Mouse (Mus musculus): Measurements from ENCODE around the gene Cd5l. TPM values are rescaled to one million over a fixed set of nuclear protein-coding genes. Genes with fewer than 3 reads are reported as not detected.
"Not testable (repeated sequence)": the region's sequence is repeated elsewhere in the genome, so short reads cannot be mapped to it uniquely, and the experiment has no call there.

Gene Cd5l
- polyA plus RNA-seq, 1 experiment from 2014 or later = not detected

DNA sequence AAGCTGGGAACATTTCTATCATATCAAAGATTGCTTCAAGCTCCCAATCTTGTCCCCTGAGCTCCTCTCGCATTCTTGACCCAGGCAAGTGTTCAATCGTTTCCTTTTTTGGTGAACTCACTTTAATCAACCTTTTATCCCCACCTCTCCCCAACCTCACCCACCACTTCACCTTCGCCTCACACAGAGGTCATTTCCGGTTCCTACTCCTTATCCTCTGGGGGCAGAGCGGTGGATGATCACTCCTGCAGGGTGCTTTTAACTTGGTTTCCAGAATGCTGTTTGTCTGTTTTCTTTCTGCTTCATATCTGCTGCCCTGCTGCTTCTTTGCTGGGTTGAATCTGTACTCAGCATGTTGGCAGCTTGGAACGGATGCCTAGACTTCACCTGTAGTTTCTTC, 20.0 kb downstream of the Cd5l start:
- no peaks in the 10 kb centered on the region for H3K9me3 ChIP-seq (replicated peaks)
- H3K27me3 ChIP-seq (ENCODE audit: low read depth, poor library complexity, severe bottlenecking) = no peaks in the 10 kb centered on the region
- no peak overlapping the region for H3K27ac ChIP-seq
- H3K4me3 ChIP-seq = no peak overlapping the region
- no peaks in the 10 kb centered on the region for H3K4me1 ChIP-seq
- no peaks in the 10 kb centered on the region for H3K36me3 ChIP-seq
- 69% methylated on average over 6 of the region's 6 CpGs for WGBS
- DNase-seq (ENCODE audit: low spot score) = no peak

- 94% methylated on average over 2 of the region's 2 CpGs for WGBS
- H3K27me3 ChIP-seq (ENCODE audit: low read depth, poor library complexity, severe bottlenecking); H3K9me3 ChIP-seq (replicated peaks); H3K27ac ChIP-seq; H3K4me3 ChIP-seq; H3K36me3 ChIP-seq; DNase-seq (ENCODE audit: low spot score); H3K4me1 ChIP-seq: not testable (repeated sequence)
Observed at GRCm38 (mm10) chr3:87379641-87380315, 22.1 kb downstream of the Cd5l start.

GRCm38 (mm10) chr3:87381806-87382712, 24.4 kb downstream of the Cd5l start:
- Histone ChIP-seq H3K36me3 (no peaks in the 10 kb centered on the region), H3K4me1 (no peaks in the 10 kb centered on the region), H3K27me3 (ENCODE audit: low read depth, poor library complexity, severe bottlenecking) (no peaks in the 10 kb centered on the region), H3K27ac (no peak overlapping the region), H3K9me3 (replicated peaks) (no peaks in the 10 kb centered on the region), H3K4me3 (no peak overlapping the region)
- DNase-seq (ENCODE audit: low spot score) = no peak
- WGBS = 74% methylated on average over 7 of the region's 7 CpGs

GRCm38 (mm10) chr3:87383308-87383707, 25.6 kb downstream of the Cd5l start:
- WGBS = 93% methylated on average over 3 of the region's 3 CpGs
- no peaks in the 10 kb centered on the region for H3K27me3 ChIP-seq (ENCODE audit: low read depth, poor library complexity, severe bottlenecking)
- no peaks in the 10 kb centered on the region for H3K4me1 ChIP-seq
- no peak for DNase-seq (ENCODE audit: low spot score)
- no peaks in the 10 kb centered on the region for H3K9me3 ChIP-seq (replicated peaks)
- H3K27ac ChIP-seq = no peak overlapping the region
- H3K4me3 ChIP-seq = no peak overlapping the region
- no peaks in the 10 kb centered on the region for H3K36me3 ChIP-seq

- no peaks in the 10 kb centered on the region for H3K4me1 ChIP-seq
- no peak overlapping the region for H3K4me3 ChIP-seq
- 88% methylated on average over 9 of the region's 9 CpGs for WGBS
- H3K9me3 ChIP-seq (replicated peaks) = no peaks in the 10 kb centered on the region
- H3K27ac ChIP-seq = no peak overlapping the region
- no peaks in the 10 kb centered on the region for H3K36me3 ChIP-seq
- DNase-seq (ENCODE audit: low spot score) = no peak
- no peaks in the 10 kb centered on the region for H3K27me3 ChIP-seq (ENCODE audit: low read depth, poor library complexity, severe bottlenecking)
Observed at GRCm38 (mm10) chr3:87385105-87385504, 27.4 kb downstream of the Cd5l start.

DNA sequence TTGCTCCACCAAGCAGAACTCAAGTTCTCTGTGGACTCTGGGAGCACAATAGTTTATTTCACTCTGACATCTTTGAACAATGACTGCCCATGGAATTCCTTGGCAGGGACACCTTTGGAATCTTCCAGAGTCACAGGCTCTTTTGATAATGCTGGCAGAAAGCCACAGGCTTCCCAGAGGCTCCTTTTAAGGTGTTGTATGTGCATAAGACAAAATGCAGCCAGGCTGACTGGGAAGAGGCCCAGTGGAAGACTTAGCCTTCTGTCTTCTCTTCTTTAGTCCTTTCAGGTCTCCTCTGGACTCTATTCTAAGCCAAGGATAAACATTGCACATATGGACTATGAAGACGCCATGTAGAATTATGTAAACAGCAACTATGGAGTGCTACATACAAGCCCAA, 33.3 kb downstream of the Cd5l start:
- Histone ChIP-seq H3K4me3 (no peak overlapping the region), H3K27ac (no peak overlapping the region), H3K36me3 (no peaks in the 10 kb centered on the region), H3K4me1 (no peaks in the 10 kb centered on the region), H3K9me3 (replicated peaks) (no peaks in the 10 kb centered on the region), H3K27me3 (ENCODE audit: low read depth, poor library complexity, severe bottlenecking) (no peaks in the 10 kb centered on the region)
- 92% methylated on average over 1 of the region's 1 CpGs for WGBS
- DNase-seq (ENCODE audit: low spot score) = no peak

DNA sequence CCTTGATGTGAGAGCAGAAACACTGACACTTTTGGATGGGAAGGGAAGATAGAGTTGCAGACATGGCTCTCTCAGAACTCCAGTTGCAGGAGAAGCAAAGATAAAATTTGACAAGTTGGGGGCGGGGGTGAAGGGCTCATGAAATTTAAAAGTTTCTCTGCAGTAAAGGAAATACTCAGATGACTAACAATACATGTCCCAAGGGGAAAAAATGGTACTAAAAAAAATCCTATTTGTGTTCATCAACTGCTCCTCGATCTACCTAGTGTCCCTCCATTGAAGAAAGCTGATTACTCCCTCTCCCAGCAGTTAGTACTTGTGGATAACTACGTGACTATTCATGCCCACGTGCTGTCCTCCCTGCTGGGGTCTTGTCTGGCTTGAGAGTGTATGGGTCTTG, 41.1 kb downstream of the Cd5l start:
- Histone ChIP-seq H3K4me3 (no peak overlapping the region), H3K9me3 (replicated peaks) (no peaks in the 10 kb centered on the region), H3K4me1 (no peaks in the 10 kb centered on the region), H3K36me3 (no peaks in the 10 kb centered on the region), H3K27ac (no peak overlapping the region), H3K27me3 (ENCODE audit: low read depth, poor library complexity, severe bottlenecking) (no peaks in the 10 kb centered on the region)
- no peak for DNase-seq (ENCODE audit: low spot score)
- 75% methylated on average over 4 of the region's 4 CpGs for WGBS

DNA sequence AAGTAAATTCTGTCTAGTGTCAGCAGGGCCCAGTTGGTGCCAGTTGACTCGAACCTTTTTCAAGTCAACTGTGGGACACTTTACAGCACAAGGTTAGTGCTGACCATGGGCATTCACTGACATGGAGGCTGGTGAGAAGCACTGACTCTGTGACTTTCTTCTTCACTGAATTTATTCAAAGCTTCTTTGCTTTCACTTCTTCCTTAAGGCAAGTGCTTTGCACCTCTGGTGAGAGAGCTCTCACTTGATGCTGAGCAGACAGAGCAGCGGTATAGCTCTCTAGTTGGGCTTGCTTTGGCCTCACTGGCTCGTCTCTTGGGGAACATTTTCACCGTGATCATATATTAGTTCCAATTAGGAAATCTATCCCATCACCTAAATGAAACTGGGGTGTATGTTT, 42.2 kb downstream of the Cd5l start:
- Histone ChIP-seq H3K27me3 (ENCODE audit: low read depth, poor library complexity, severe bottlenecking) (no peaks in the 10 kb centered on the region), H3K27ac (no peak overlapping the region), H3K4me3 (no peak overlapping the region), H3K4me1 (no peaks in the 10 kb centered on the region), H3K36me3 (no peaks in the 10 kb centered on the region), H3K9me3 (replicated peaks) (no peaks in the 10 kb centered on the region)
- WGBS = 86% methylated on average over 4 of the region's 4 CpGs
- no peak for DNase-seq (ENCODE audit: low spot score)

DNA sequence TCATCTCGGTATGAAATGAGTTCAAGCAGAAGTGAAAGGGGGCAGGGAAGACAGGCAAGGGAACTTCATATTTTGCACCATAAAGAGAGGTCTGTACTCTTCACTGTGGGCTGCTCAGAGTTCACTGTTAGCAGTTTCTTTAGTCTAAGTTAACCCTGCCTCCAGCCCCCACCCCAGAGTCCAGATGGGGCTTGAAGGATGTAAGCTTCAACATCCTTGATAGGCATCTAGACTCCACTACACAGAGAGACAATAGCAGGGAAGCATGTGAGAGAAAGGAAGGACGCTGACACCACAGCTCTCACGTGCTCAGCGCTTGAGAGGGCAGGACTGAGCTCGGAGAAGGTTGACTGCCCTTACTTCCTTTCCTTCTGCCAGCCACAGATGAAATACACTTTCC, 43.6 kb downstream of the Cd5l start:
- DNase-seq (ENCODE audit: low spot score) = no peak
- Histone ChIP-seq H3K4me1 (no peaks in the 10 kb centered on the region), H3K9me3 (replicated peaks) (no peaks in the 10 kb centered on the region), H3K36me3 (no peaks in the 10 kb centered on the region), H3K27ac (no peak overlapping the region), H3K27me3 (ENCODE audit: low read depth, poor library complexity, severe bottlenecking) (no peaks in the 10 kb centered on the region), H3K4me3 (no peak overlapping the region)
- 79% methylated on average over 5 of the region's 5 CpGs for WGBS

DNA sequence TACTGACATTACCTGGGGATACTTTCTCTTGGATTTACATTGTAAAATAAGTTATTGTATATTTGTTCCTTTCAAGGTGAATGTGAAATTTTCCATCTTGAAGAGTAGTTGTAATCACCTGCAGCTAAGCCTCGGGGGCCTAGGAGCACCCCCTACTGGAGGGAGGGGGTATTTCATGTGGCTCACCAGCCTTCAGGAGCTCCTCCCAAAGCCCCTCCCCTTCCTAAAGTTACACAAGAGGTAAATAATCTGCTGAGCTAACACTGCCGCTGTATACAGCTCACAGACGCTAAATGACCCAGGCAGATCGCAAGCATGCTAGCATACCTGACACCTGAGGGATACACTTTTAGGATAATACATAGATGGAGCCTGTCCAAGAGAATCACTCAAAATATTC, 50.5 kb downstream of the Cd5l start:
- no peaks in the 10 kb centered on the region for H3K9me3 ChIP-seq (replicated peaks)
- H3K4me3 ChIP-seq = no peak overlapping the region
- WGBS = 28% methylated on average over 4 of the region's 4 CpGs
- H3K27ac ChIP-seq = no peak overlapping the region
- DNase-seq (ENCODE audit: low spot score) = peak; percentile 40
- no peaks in the 10 kb centered on the region for H3K36me3 ChIP-seq
- H3K4me1 ChIP-seq = peaks cover 5% of the 10 kb centered on the region; the same call in 1 of the 2 replicates
- no peaks in the 10 kb centered on the region for H3K27me3 ChIP-seq (ENCODE audit: low read depth, poor library complexity, severe bottlenecking)

DNA sequence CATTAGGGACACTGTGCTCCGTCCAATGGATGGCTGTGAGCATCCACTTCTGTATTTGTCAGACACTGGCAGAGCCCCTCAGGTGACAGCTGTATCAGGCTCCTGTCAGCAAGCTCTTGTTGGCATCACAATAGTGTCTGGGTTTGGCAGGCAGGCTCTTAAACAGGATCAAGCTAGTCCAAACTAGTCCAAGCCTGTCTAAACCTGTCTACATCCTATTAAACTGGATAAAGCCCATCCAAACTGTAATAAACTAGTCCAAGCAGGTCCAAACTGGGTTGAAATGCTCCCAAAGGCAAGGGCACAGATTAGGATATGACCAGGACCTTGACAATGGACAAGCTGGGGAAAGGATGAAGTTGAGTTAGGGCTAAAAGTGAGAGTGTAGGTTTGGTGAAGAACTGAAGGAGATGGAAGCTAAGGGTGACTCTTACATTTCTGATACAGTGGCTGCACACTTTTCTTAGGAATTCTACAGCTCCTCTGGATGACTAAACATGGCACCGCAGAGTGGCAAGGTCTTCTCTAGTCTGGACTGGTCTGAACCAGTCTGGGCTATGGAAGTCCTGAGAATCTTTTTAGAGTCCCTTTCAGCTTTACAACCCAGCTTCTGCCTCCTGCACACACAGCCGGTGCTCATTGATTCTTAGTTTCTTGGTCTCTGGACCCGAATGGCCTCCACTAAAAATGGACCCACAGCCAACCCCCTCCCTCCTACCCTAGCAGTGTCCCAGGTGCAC, 51.7 kb downstream of the Cd5l start:
- Histone ChIP-seq H3K4me1 (peaks cover 5% of the 10 kb centered on the region; the same call in 1 of the 2 replicates), H3K27me3 (ENCODE audit: low read depth, poor library complexity, severe bottlenecking) (no peaks in the 10 kb centered on the region), H3K36me3 (no peaks in the 10 kb centered on the region), H3K9me3 (replicated peaks) (no peaks in the 10 kb centered on the region), H3K27ac (no peak overlapping the region), H3K4me3 (no peak overlapping the region)
- DNase-seq (ENCODE audit: low spot score) = no peak
- WGBS = 94% methylated on average over 4 of the region's 4 CpGs

DNA sequence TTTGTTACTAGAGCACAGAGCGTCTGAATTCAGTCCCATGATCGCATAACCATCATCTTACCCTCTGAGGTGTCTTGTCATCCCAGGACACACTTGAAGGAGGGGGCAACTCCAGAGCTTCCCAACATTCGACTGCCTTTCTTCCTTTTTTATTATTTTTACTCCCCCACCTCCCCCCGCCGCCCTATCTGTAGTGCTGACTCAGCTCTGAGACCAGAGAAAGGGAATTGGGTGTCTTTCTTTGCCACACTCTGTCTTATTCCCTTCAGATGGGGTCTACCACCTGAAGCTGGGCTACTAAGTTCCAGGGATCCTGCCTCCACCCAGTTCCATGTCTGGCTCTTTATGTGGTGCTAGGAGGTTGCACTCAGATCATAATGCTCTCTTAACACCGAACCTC, 52.9 kb downstream of the Cd5l start:
- Histone ChIP-seq H3K36me3 (no peaks in the 10 kb centered on the region), H3K27ac (no peak overlapping the region), H3K9me3 (replicated peaks) (no peaks in the 10 kb centered on the region), H3K4me1 (peaks cover 5% of the 10 kb centered on the region; the same call in 1 of the 2 replicates), H3K27me3 (ENCODE audit: low read depth, poor library complexity, severe bottlenecking) (no peaks in the 10 kb centered on the region), H3K4me3 (no peak overlapping the region)
- no peak for DNase-seq (ENCODE audit: low spot score)
- 89% methylated on average over 6 of the region's 6 CpGs for WGBS

- DNase-seq (ENCODE audit: low spot score) = peak; percentile 86
- H3K4me1 ChIP-seq = peaks cover 5% of the 10 kb centered on the region; the same call in 1 of the 2 replicates
- no peak overlapping the region for H3K4me3 ChIP-seq
- no peaks in the 10 kb centered on the region for H3K27me3 ChIP-seq (ENCODE audit: low read depth, poor library complexity, severe bottlenecking)
- no peaks in the 10 kb centered on the region for H3K9me3 ChIP-seq (replicated peaks)
- 10% methylated on average over 12 of the region's 12 CpGs for WGBS
- H3K36me3 ChIP-seq = no peaks in the 10 kb centered on the region
- no peak overlapping the region for H3K27ac ChIP-seq
Observed at GRCm38 (mm10) chr3:87411150-87411549, 53.5 kb downstream of the Cd5l start.
